Mouse (Mus musculus) bone marrow, adult 2 months (tissue): ENCODE data around the gene Stk31. TPM values are rescaled to one million over a fixed set of nuclear protein-coding genes. Genes with fewer than 3 reads are reported as not detected.
"Not testable (repeated sequence)": the region's sequence is repeated elsewhere in the genome, so short reads cannot be mapped to it uniquely, and the experiment has no call there.

Experiments
- H3K27ac ChIP-seq: fragments of 200-500 bp; 2 replicates; pipeline ENCODE4 v1.5.1; 2012; ENCODE audit warnings: low read depth, mild to moderate bottlenecking, control low read depth, inconsistent platforms, low read length; ENCODE audit not compliant: control insufficient read depth, poor library complexity, insufficient read depth
- H3K4me1 ChIP-seq: fragments of 200-500 bp; 2 replicates; pipeline ENCODE4 v1.6.1; 2011; ENCODE audit warnings: low read length; ENCODE audit not compliant: control insufficient read depth, insufficient read depth
- H3K4me3 ChIP-seq: fragments of 200-500 bp; replicated peaks from 2 replicates; pipeline ENCODE3; 2011; ENCODE audit warnings: mild to moderate bottlenecking, low read depth, low read length, control low read depth; ENCODE audit not compliant: control insufficient read depth
- CTCF ChIP-seq: fragments of 200-500 bp; IDR thresholded peaks from 2 replicates; pipeline ENCODE4 v1.5.1; 2011; ENCODE audit warnings: low read length, control low read depth; ENCODE audit not compliant: control insufficient read depth, insufficient read depth
- POLR2A ChIP-seq: fragments of 200-500 bp; IDR thresholded peaks from 2 replicates; pipeline ENCODE4 v1.6.1; 2011; ENCODE audit warnings: low read depth, mild to moderate bottlenecking, control low read depth, low read length, borderline replicate concordance; ENCODE audit not compliant: control insufficient read depth
- whole genome bisulfite sequencing: fragments of 180-500 bp; shearing (Covaris S2); methylation state at CpG from one replicate; pipeline ENCODE4 v1.1.7; 2018; 5-methylcytosine and 5-hydroxymethylcytosine counted together
- polyA plus RNA-seq: library from polyadenylated mRNA; stranded (reverse); fragments of >200 nt; gene quantifications from 2 replicates; pipeline ENCODE4 v1.2.4, GENCODE M21; 2011; ENCODE audit warnings: low replicate concordance; ENCODE audit not compliant: missing spikeins, insufficient read depth, insufficient read length

Gene Stk31
- polyA plus RNA-seq, 1 experiment = 1.0 TPM

- Histone ChIP-seq H3K4me3 (no peak overlapping the region), H3K27ac (no peak overlapping the region), H3K4me1 (no peaks in the 10 kb centered on the region)
- WGBS = 88% methylated on average over 12 of the region's 12 CpGs
- TF ChIP-seq POLR2A (no peak), CTCF (no peak)
Measured at GRCm38 (mm10) chr6:49378328-49378727, 17.1 kb upstream of the Stk31 start.

- TF ChIP-seq POLR2A (no peak), CTCF (no peak)
- no peak overlapping the region for H3K27ac ChIP-seq
- no peak overlapping the region for H3K4me3 ChIP-seq
- WGBS = 69% methylated on average over 1 of the region's 1 CpGs
- H3K4me1 ChIP-seq = no peaks in the 10 kb centered on the region
Measured at GRCm38 (mm10) chr6:49394276-49394675, 1.1 kb upstream of the Stk31 start.

GRCm38 (mm10) chr6:49397466-49397865, 2.1 kb downstream of the Stk31 start:
- TF ChIP-seq CTCF (no peak), POLR2A (no peak)
- no peaks in the 10 kb centered on the region for H3K4me1 ChIP-seq
- H3K4me3 ChIP-seq = no peak overlapping the region
- no peak overlapping the region for H3K27ac ChIP-seq

GRCm38 (mm10) chr6:49398365-49398764, 3.0 kb downstream of the Stk31 start:
- H3K4me3 ChIP-seq = no peak overlapping the region
- no peaks in the 10 kb centered on the region for H3K4me1 ChIP-seq
- H3K27ac ChIP-seq = no peak overlapping the region
- no peak for TF ChIP-seq POLR2A
- no peak for TF ChIP-seq CTCF

GRCm38 (mm10) chr6:49410830-49411229, 15.4 kb downstream of the Stk31 start:
- Histone ChIP-seq H3K4me1 (no peaks in the 10 kb centered on the region), H3K4me3 (no peak overlapping the region), H3K27ac (no peak overlapping the region)
- TF ChIP-seq CTCF (no peak), POLR2A (no peak)
- WGBS = 71% methylated on average over 3 of the region's 3 CpGs

- H3K27ac ChIP-seq, H3K4me3 ChIP-seq, H3K4me1 ChIP-seq: not testable (repeated sequence)
- WGBS = 60% methylated on average over 2 of the region's 2 CpGs
Measured at GRCm38 (mm10) chr6:49412967-49413366, 17.6 kb downstream of the Stk31 start.

GRCm38 (mm10) chr6:49415971-49416370, 20.6 kb downstream of the Stk31 start:
- Histone ChIP-seq H3K27ac (no peak overlapping the region), H3K4me1 (no peaks in the 10 kb centered on the region), H3K4me3 (no peak overlapping the region)
- WGBS = 69% methylated on average over 1 of the region's 1 CpGs
- no peak for TF ChIP-seq POLR2A
- TF ChIP-seq CTCF = no peak

- 60% methylated on average over 1 of the region's 1 CpGs for WGBS
- Histone ChIP-seq H3K27ac (no peak overlapping the region), H3K4me1 (no peaks in the 10 kb centered on the region), H3K4me3 (no peak overlapping the region)
- TF ChIP-seq CTCF = no peak
- no peak for TF ChIP-seq POLR2A
Measured at GRCm38 (mm10) chr6:49437306-49437705, 41.9 kb downstream of the Stk31 start.

- Histone ChIP-seq H3K27ac (no peak overlapping the region), H3K4me1 (no peaks in the 10 kb centered on the region), H3K4me3 (no peak overlapping the region)
- WGBS = 50% methylated on average over 5 of the region's 5 CpGs
- TF ChIP-seq POLR2A = no peak
- TF ChIP-seq CTCF = no peak
Measured at GRCm38 (mm10) chr6:49458112-49458511, 62.7 kb downstream of the Stk31 start.
